Mouse (Mus musculus): ENCODE results near the gene Sufu.

DNA sequence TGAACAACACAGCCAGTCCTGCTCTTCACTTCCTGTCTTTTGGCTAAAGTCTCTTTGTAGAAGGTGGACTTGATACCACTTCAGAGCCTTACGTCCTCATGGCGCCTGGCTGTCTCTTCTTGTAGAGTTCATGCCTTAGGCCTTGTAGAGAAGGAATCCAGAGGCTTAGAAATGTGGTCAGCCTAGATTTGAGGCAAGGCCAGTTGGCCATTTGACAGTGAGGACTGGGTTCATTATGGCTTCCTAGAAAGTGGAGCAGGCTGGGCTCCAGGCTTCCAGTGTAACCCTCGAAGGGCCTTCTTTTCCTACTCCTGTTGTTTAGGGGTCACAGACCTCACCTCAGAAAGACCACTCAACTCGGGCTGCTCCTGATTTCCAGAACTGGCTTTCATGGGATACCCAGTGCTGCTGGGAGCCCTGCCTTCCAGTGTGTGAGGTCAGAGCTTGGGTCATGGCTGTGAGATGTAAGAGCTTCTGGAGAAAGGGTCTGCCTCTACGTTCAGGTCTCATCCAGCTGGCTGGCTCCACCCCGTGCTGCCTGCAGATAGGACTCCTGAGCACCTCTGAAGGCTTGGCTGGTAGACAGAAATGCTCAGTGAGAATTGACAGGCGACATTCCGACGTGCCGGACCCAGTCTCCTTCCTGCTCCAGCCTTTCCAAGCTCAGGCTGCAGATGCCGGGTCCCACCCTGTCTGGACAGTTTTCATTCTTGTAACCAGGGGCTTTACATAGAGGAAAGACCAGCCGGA, 15.5 kb downstream of the Sufu start:
- TF ChIP-seq USF1 (IDR thresholded peaks at IDR 0.05; ENCODE audit: low read depth): no peak
- TF ChIP-seq POLR2A (IDR thresholded peaks at IDR 0.05; ENCODE audit: insufficient read length, low read depth): no peak
- no peak for TF ChIP-seq POLR2AphosphoS2 (IDR thresholded peaks at IDR 0.05; ENCODE audit: insufficient read length, low read depth)
- TF ChIP-seq MYOG (IDR thresholded peaks at IDR 0.05; ENCODE audit: control insufficient read depth in 1 of 3, insufficient read depth in 1 of 3, insufficient read length in 2 of 3, low read depth in 2 of 3): no peak
- TF ChIP-seq TCF3 (IDR thresholded peaks at IDR 0.05; ENCODE audit: insufficient read length, low read depth): no peak
- TF ChIP-seq CEBPB (IDR thresholded peaks at IDR 0.05; ENCODE audit: insufficient read depth, poor library complexity, severe bottlenecking): no peak
- TF ChIP-seq MAX (IDR thresholded peaks at IDR 0.05; ENCODE audit: low read depth): no peak
- TF ChIP-seq E2F4 (IDR thresholded peaks at IDR 0.05; ENCODE audit: insufficient read depth): no peak
- TF ChIP-seq MYOD1 (IDR thresholded peaks at IDR 0.05; ENCODE audit: control insufficient read depth in 1 of 3, insufficient read length in 2 of 3, low read depth in 2 of 3): no peak
- no peak for TF ChIP-seq TCF12 (IDR thresholded peaks at IDR 0.05; ENCODE audit: insufficient read depth, poor library complexity, severe bottlenecking)
- no peak for TF ChIP-seq SRF (IDR thresholded peaks at IDR 0.05; ENCODE audit: control insufficient read depth, insufficient read length, low read depth)
